Mouse (Mus musculus): Measurements from ENCODE around the gene Rbm34.
A peak's percentile ranks its signal among the peaks of the same experiment; 100 is the strongest.
"Not testable (repeated sequence)": the region's sequence is repeated elsewhere in the genome, so short reads cannot be mapped to it uniquely, and the experiment has no call there.

Gene Rbm34

GRCm38 (mm10) chr8:126917179-126917905 lies 53.5 kb downstream of the Rbm34 start:
- no peak for DNase-seq

- DNase-seq, result no peak
These were observed 54.3 kb downstream of the Rbm34 start for GRCm38 (mm10) chr8:126916611-126917010.

GRCm38 (mm10) chr8:126914609-126915375 lies 56.1 kb downstream of the Rbm34 start:
- peak; percentile 20 for DNase-seq

GRCm38 (mm10) chr8:126914107-126914490 lies 56.8 kb downstream of the Rbm34 start:
- DNase-seq, result not testable (repeated sequence)

- DNase-seq, result no peak
These were observed 57.4 kb downstream of the Rbm34 start for GRCm38 (mm10) chr8:126913241-126914106.

- no peak for DNase-seq
These were observed 61.5 kb downstream of the Rbm34 start for GRCm38 (mm10) chr8:126909371-126909802.

- no peak for DNase-seq
These were observed 62.1 kb downstream of the Rbm34 start for GRCm38 (mm10) chr8:126908805-126909204.

- DNase-seq, result no peak
These were observed 62.9 kb downstream of the Rbm34 start for GRCm38 (mm10) chr8:126907968-126908367.

- DNase-seq, result no peak
These were observed 63.5 kb downstream of the Rbm34 start for GRCm38 (mm10) chr8:126907374-126907773.

- peak; percentile 17 for DNase-seq
These were observed 65.5 kb downstream of the Rbm34 start for GRCm38 (mm10) chr8:126905387-126905786.

- no peak for DNase-seq
These were observed 66.9 kb downstream of the Rbm34 start for GRCm38 (mm10) chr8:126903927-126904326.

GRCm38 (mm10) chr8:126903224-126903895 lies 67.5 kb downstream of the Rbm34 start:
- no peak for DNase-seq

- no peak for DNase-seq
These were observed 69.3 kb downstream of the Rbm34 start for GRCm38 (mm10) chr8:126901612-126902011.

GRCm38 (mm10) chr8:126901049-126901448 lies 69.8 kb downstream of the Rbm34 start:
- no peak for DNase-seq
